Mouse (Mus musculus): ENCODE results near the gene Plch2. TPM values are rescaled to one million over a fixed set of nuclear protein-coding genes. Genes with fewer than 3 reads are reported as not detected.

Plch2 gene
- polyA plus RNA-seq, 1 experiment, result 149 TPM

GRCm38 (mm10) chr4:154949589-154949982 lies 107.0 kb downstream of the Plch2 start:
- no peak overlapping the region for H3K27ac ChIP-seq (ENCODE audit: insufficient read depth, low read length)
- no peak for DNase-seq
- no peaks in the 10 kb centered on the region; the same call in 1 of the 2 replicates for H3K27me3 ChIP-seq (ENCODE audit: control insufficient read depth, insufficient read depth, low read length)
- H3K4me3 ChIP-seq (replicated peaks; ENCODE audit: insufficient read depth, low read depth, low read length), result no peak overlapping the region
- WGBS, result 9% methylated on average over 16 of the region's 16 CpGs
- peaks cover 14% of the 10 kb centered on the region for H3K4me1 ChIP-seq (ENCODE audit: control insufficient read depth, insufficient read depth, low read length)
- no peak for TF ChIP-seq POLR2A (IDR thresholded peaks at IDR 0.05; ENCODE audit: borderline replicate concordance, insufficient read depth, low read length)
- TF ChIP-seq CTCF (IDR thresholded peaks at IDR 0.05; ENCODE audit: borderline replicate concordance, insufficient read depth, low read depth, low read length), result no peak

GRCm38 (mm10) chr4:154948940-154949588 lies 107.5 kb downstream of the Plch2 start:
- H3K27ac ChIP-seq (ENCODE audit: insufficient read depth, low read length), result no peak overlapping the region
- H3K27me3 ChIP-seq (ENCODE audit: control insufficient read depth, insufficient read depth, low read length), result no peaks in the 10 kb centered on the region; the same call in 1 of the 2 replicates
- peaks cover 14% of the 10 kb centered on the region for H3K4me1 ChIP-seq (ENCODE audit: control insufficient read depth, insufficient read depth, low read length)
- no peak for TF ChIP-seq POLR2A (IDR thresholded peaks at IDR 0.05; ENCODE audit: borderline replicate concordance, insufficient read depth, low read length)
- no peak for TF ChIP-seq CTCF (IDR thresholded peaks at IDR 0.05; ENCODE audit: borderline replicate concordance, insufficient read depth, low read depth, low read length)
- no peak overlapping the region for H3K4me3 ChIP-seq (replicated peaks; ENCODE audit: insufficient read depth, low read depth, low read length)
- 41% methylated on average over 6 of the region's 6 CpGs for WGBS
- DNase-seq, result no peak

GRCm38 (mm10) chr4:154948066-154948939 lies 108.3 kb downstream of the Plch2 start:
- DNase-seq, result no peak
- WGBS, result 24% methylated on average over 14 of the region's 14 CpGs

GRCm38 (mm10) chr4:154946319-154946718 lies 110.3 kb downstream of the Plch2 start:
- DNase-seq, result peak; percentile 65 to 75
- H3K4me3 ChIP-seq (replicated peaks; ENCODE audit: insufficient read depth, low read depth, low read length), result peak overlapping the region; percentile 44
- H3K4me1 ChIP-seq (ENCODE audit: control insufficient read depth, insufficient read depth, low read length), result peaks cover 6% of the 10 kb centered on the region; the same call in 1 of the 2 replicates
- H3K27ac ChIP-seq (ENCODE audit: insufficient read depth, low read length), result no peak overlapping the region
- 20% methylated on average over 8 of the region's 8 CpGs for WGBS
- H3K27me3 ChIP-seq (ENCODE audit: control insufficient read depth, insufficient read depth, low read length), result no peaks in the 10 kb centered on the region; the same call in 1 of the 2 replicates
- no peak for TF ChIP-seq CTCF (IDR thresholded peaks at IDR 0.05; ENCODE audit: borderline replicate concordance, insufficient read depth, low read depth, low read length)
- TF ChIP-seq POLR2A (IDR thresholded peaks at IDR 0.05; ENCODE audit: borderline replicate concordance, insufficient read depth, low read length), result peak; percentile 39; the same call in 1 of the 2 replicates

More at GRCm38 (mm10) chr4:154948066-154948939, 108.3 kb downstream of the Plch2 start:
- no peak overlapping the region for H3K4me3 ChIP-seq (replicated peaks; ENCODE audit: insufficient read depth, low read depth, low read length)
- peaks cover 11% of the 10 kb centered on the region for H3K4me1 ChIP-seq (ENCODE audit: control insufficient read depth, insufficient read depth, low read length)
- TF ChIP-seq CTCF (IDR thresholded peaks at IDR 0.05; ENCODE audit: borderline replicate concordance, insufficient read depth, low read depth, low read length) (no peak), POLR2A (IDR thresholded peaks at IDR 0.05; ENCODE audit: borderline replicate concordance, insufficient read depth, low read length) (no peak)
- no peaks in the 10 kb centered on the region; the same call in 1 of the 2 replicates for H3K27me3 ChIP-seq (ENCODE audit: control insufficient read depth, insufficient read depth, low read length)
- no peak overlapping the region for H3K27ac ChIP-seq (ENCODE audit: insufficient read depth, low read length)

- 10% methylated on average over 2 of the region's 2 CpGs for WGBS
- no peak overlapping the region for H3K27ac ChIP-seq (ENCODE audit: insufficient read depth, low read length)
- no peak overlapping the region for H3K4me3 ChIP-seq (replicated peaks; ENCODE audit: insufficient read depth, low read depth, low read length)
- TF ChIP-seq POLR2A (IDR thresholded peaks at IDR 0.05; ENCODE audit: borderline replicate concordance, insufficient read depth, low read length) (no peak), CTCF (IDR thresholded peaks at IDR 0.05; ENCODE audit: borderline replicate concordance, insufficient read depth, low read depth, low read length) (peak; percentile 95)
- peaks cover 6% of the 10 kb centered on the region; the same call in 1 of the 2 replicates for H3K4me1 ChIP-seq (ENCODE audit: control insufficient read depth, insufficient read depth, low read length)
- no peaks in the 10 kb centered on the region for H3K27me3 ChIP-seq (ENCODE audit: control insufficient read depth, insufficient read depth, low read length)
- DNase-seq, result peak; percentile 78 to 88
Measured at GRCm38 (mm10) chr4:154944121-154944590, 112.4 kb downstream of the Plch2 start.

GRCm38 (mm10) chr4:154943323-154944039 lies 113.1 kb downstream of the Plch2 start:
- H3K4me1 ChIP-seq (ENCODE audit: control insufficient read depth, insufficient read depth, low read length), result peaks cover 6% of the 10 kb centered on the region; the same call in 1 of the 2 replicates
- 74% methylated on average over 6 of the region's 6 CpGs for WGBS
- no peak overlapping the region for H3K4me3 ChIP-seq (replicated peaks; ENCODE audit: insufficient read depth, low read depth, low read length)
- DNase-seq, result no peak
- H3K27me3 ChIP-seq (ENCODE audit: control insufficient read depth, insufficient read depth, low read length), result no peaks in the 10 kb centered on the region
- TF ChIP-seq CTCF (IDR thresholded peaks at IDR 0.05; ENCODE audit: borderline replicate concordance, insufficient read depth, low read depth, low read length) (no peak), POLR2A (IDR thresholded peaks at IDR 0.05; ENCODE audit: borderline replicate concordance, insufficient read depth, low read length) (no peak)
- no peak overlapping the region for H3K27ac ChIP-seq (ENCODE audit: insufficient read depth, low read length)
